Mouse (Mus musculus) liver, embryonic 14.5 days (tissue): ENCODE data around the gene Stk32b. TPM values are rescaled to one million over a fixed set of nuclear protein-coding genes. Genes with fewer than 3 reads are reported as not detected.

Source experiments
- ATAC-seq: fragments of 200-750 bp; cut with Nextera tagmentation; 2 replicates; pipeline ENCODE4 v1.8.0; 2017; ENCODE audit warnings: moderate number of reproducible peaks, mild to moderate bottlenecking, moderate library complexity; ENCODE audit not compliant: insufficient read depth
- DNase-seq, 3 experiments: peaks; one replicate each; pipeline ENCODE4 v3.0.0-alpha.2; 2012 to 2013; ENCODE audit warnings: low read depth in 3 of 3, low spot score in 3 of 3
- H3K27ac ChIP-seq: fragments of 300-500 bp; sonication (generic); 2 replicates; pipeline ENCODE4 v1.5.1; 2014; ENCODE audit warnings: moderate library complexity, mild to moderate bottlenecking, control low read depth, inconsistent platforms
- H3K27me3 ChIP-seq: fragments of 300-500 bp; sonication (generic); 2 replicates; pipeline ENCODE4 v1.6.1; 2014; ENCODE audit warnings: mild to moderate bottlenecking, low read length, moderate library complexity; ENCODE audit not compliant: control insufficient read depth, insufficient read depth
- H3K36me3 ChIP-seq: fragments of 300-500 bp; sonication (generic); replicated peaks from 2 replicates; pipeline ENCODE4 v1.6.1; 2014; ENCODE audit warnings: low read depth; ENCODE audit not compliant: control insufficient read depth, insufficient read depth
- H3K4me1 ChIP-seq, 2 experiments: fragments of 200-500 bp in 1 of 2; fragments of 300-500 bp in 1 of 2; sonication (generic) in 1 of 2; replicated peaks; 2 replicates each; pipeline ENCODE4 v1.6.1; 2012 to 2014; ENCODE audit warnings: antibody characterized with exemption in 1 of 2, inconsistent platforms in 1 of 2, low read length in 1 of 2; ENCODE audit not compliant: control insufficient read depth in 2 of 2, insufficient read depth in 2 of 2
- H3K4me2 ChIP-seq: fragments of 300-500 bp; sonication (generic); 2 replicates; pipeline ENCODE4 v1.6.1; 2014; ENCODE audit warnings: low read depth, mild to moderate bottlenecking, control low read depth, moderate library complexity
- H3K4me3 ChIP-seq, 2 experiments: fragments of 200-500 bp in 1 of 2; fragments of 300-500 bp in 1 of 2; sonication (generic) in 1 of 2; 2 replicates each; pipeline ENCODE4 v1.5.1; 2012 to 2014; ENCODE audit warnings: low read depth in 2 of 2, low read length in 2 of 2, mild to moderate bottlenecking in 2 of 2, control low read depth in 1 of 2, inconsistent platforms in 1 of 2, moderate library complexity in 1 of 2; ENCODE audit not compliant: insufficient read depth in 1 of 2
- H3K9ac ChIP-seq: fragments of 300-500 bp; sonication (generic); replicated peaks from 2 replicates; pipeline ENCODE4 v1.6.1; 2014; ENCODE audit warnings: mild to moderate bottlenecking, control low read depth, moderate library complexity
- H3K9me3 ChIP-seq: fragments of 300-500 bp; sonication (generic); 2 replicates; pipeline ENCODE4 v1.6.1; 2016; ENCODE audit warnings: low read length, mixed read lengths; ENCODE audit not compliant: control insufficient read depth
- CTCF ChIP-seq: IDR thresholded peaks from 2 replicates; pipeline ENCODE4 v1.5.1; 2016; ENCODE audit warnings: antibody characterized with exemption, low read depth, control low read depth
- EP300 ChIP-seq: IDR thresholded peaks from 2 replicates; pipeline ENCODE4 v1.6.1; 2016; ENCODE audit warnings: antibody characterized with exemption, low read depth
- WGBS: fragments of 180-500 bp; shearing (Covaris S2); extraction: QIAGEN DNeasy Blood & Tissue Kit; methylation state at CpG from one replicate; pipeline ENCODE4 v1.1.7; 2014; ENCODE audit not compliant: insufficient replicate concordance; 5-methylcytosine and 5-hydroxymethylcytosine counted together
- polyA plus RNA-seq, 2 experiments: library from polyadenylated mRNA; depleted of rRNA in 1 of 2; stranded (reverse) in 1 of 2; unstranded in 1 of 2; fragments of >200 nt; fragmentation: Nextera tagmentation in 1 of 2; extraction: Ambion mirVana in 1 of 2; gene quantifications; 2 replicates each; pipeline versions ENCODE4 v1.2.1 to v1.2.3; 2012 to 2014

Stk32b gene
- 0.70 and 1.1 TPM in 2 replicates for polyA plus RNA-seq (2012; rRNA removed)
- polyA plus RNA-seq (2014; fragmentation: Nextera tagmentation; extraction: Ambion mirVana) = 0.64 and 0.70 TPM in 2 replicates

GRCm38 (mm10) chr5:37716505-37717372, at the start of gene Stk32b:
TSS of gene Stk32b (minus strand) at chr5:37717171.
- DNase-seq (no peak), ATAC-seq (no peak)
- Histone ChIP-seq H3K36me3 (no peaks in the 10 kb centered on the region), H3K9me3 (no peaks in the 10 kb centered on the region), H3K27me3 (peaks cover 7% of the 10 kb centered on the region), H3K4me2 (peak within 1 kb of the TSS; percentile 22; the same call in 1 of the 2 replicates), H3K4me3 (0 out of 4 replicates have a peak within 1 kb of the TSS, but pooled peaks of 1 of the 2 experiments have one; percentile 4), H3K27ac (no peak within 1 kb of the TSS), H3K4me1 (no peaks in the 10 kb centered on the region), H3K9ac (no peak within 1 kb of the TSS)
- TF ChIP-seq EP300 = no peak
- no peak for TF ChIP-seq CTCF
- 2% methylated on average over 40 of the region's 40 CpGs for WGBS

DNA sequence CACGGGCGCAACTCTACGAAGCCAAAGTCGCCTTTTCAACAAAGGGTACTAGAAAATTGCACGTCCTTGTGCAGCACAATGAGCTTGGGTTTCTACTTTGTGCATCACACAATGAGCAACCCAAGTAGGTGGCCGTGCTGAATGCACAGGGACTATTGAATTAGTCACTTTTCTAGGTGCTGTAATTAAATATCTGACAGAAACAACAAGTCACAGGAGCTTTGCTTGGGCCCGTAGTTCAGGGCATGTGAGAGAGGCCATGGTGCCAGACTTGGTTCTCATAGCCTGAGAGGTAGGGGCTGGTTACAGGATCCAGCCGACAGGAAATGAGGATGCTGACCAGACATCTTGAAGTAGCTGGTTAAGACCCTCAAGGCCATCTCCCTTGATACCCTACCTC, 48.9 kb upstream of the Stk32b start:
- TF ChIP-seq CTCF (no peak), EP300 (no peak)
- Histone ChIP-seq H3K4me2 (no peak overlapping the region), H3K4me3 (no peak overlapping the region), H3K9ac (no peak overlapping the region), H3K27ac (no peak overlapping the region), H3K9me3 (no peaks in the 10 kb centered on the region), H3K4me1 (no peaks in the 10 kb centered on the region), H3K27me3 (no peaks in the 10 kb centered on the region), H3K36me3 (no peaks in the 10 kb centered on the region)
- WGBS = 73% methylated on average over 8 of the region's 8 CpGs
- no peak for ATAC-seq
- no peak for DNase-seq

DNA sequence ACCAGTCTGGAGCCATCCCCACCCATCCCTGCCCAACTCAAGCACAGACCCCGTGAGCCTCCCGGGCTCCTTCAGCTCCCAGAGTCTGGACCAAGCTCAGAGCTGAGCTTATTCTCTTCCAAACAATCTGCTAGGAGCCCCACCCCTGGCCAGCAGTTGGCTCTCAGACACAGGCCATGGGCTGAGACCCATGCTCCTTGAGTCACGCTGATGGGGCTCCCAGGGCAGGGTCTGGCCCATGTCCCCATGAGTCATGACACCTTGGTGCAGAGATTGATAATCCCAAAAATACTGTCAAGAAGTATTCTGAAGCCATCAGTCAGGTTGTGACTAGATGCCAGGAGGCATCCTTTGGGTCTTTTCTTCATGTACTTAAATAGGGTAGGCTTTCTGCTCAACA, 45.1 kb upstream of the Stk32b start:
- Histone ChIP-seq H3K9me3 (no peaks in the 10 kb centered on the region), H3K4me1 (no peaks in the 10 kb centered on the region), H3K27me3 (no peaks in the 10 kb centered on the region), H3K27ac (no peak overlapping the region), H3K4me3 (no peak overlapping the region), H3K4me2 (no peak overlapping the region), H3K9ac (no peak overlapping the region), H3K36me3 (no peaks in the 10 kb centered on the region)
- WGBS = 66% methylated on average over 3 of the region's 3 CpGs
- TF ChIP-seq CTCF (no peak), EP300 (no peak)
- DNase-seq (no peak), ATAC-seq (no peak)

DNA sequence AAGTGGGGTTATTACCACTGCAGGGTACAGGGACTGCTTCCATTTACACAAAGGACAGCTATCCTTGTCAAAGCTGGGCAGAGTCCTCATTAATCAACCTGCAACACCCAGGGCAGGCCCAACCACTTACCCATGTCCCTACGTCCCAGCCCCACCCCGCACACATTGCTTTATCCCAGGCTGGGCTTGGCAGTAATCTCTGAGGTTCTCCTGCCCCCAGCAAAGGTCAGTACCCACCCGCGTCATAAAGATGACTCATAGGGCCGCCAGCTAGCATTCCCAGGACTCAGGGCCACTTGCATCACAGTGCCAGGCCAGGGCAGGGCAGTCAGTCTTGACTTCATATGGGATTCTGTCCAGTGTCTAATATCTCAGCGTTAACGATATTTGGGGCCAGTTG, 36.4 kb upstream of the Stk32b start:
- no peak for DNase-seq

More for the DNA sequence above, 36.4 kb upstream of the Stk32b start:
- H3K4me1 ChIP-seq = no peaks in the 10 kb centered on the region
- no peaks in the 10 kb centered on the region for H3K9me3 ChIP-seq
- no peak for TF ChIP-seq CTCF
- no peak for TF ChIP-seq EP300
- H3K4me3 ChIP-seq = no peak overlapping the region
- H3K9ac ChIP-seq = no peak overlapping the region
- ATAC-seq = no peak
- H3K4me2 ChIP-seq = no peak overlapping the region
- no peaks in the 10 kb centered on the region for H3K27me3 ChIP-seq
- no peaks in the 10 kb centered on the region for H3K36me3 ChIP-seq
- no peak overlapping the region for H3K27ac ChIP-seq
- 67% methylated on average over 7 of the region's 7 CpGs for WGBS
